Mouse (Mus musculus) layer of hippocampus, adult 9-11 months (tissue): ENCODE measurements at regions not wholly inside any gene's neighbourhood (a gene's known extent, or its start where the extent isn't known, plus 50 kb on each side); places are given as distances from the start of the nearest gene placed in this dataset.

ENCODE experiments used
- DNase-seq: peaks from one replicate; pipeline ENCODE4 v3.0.0; 2022

DNA sequence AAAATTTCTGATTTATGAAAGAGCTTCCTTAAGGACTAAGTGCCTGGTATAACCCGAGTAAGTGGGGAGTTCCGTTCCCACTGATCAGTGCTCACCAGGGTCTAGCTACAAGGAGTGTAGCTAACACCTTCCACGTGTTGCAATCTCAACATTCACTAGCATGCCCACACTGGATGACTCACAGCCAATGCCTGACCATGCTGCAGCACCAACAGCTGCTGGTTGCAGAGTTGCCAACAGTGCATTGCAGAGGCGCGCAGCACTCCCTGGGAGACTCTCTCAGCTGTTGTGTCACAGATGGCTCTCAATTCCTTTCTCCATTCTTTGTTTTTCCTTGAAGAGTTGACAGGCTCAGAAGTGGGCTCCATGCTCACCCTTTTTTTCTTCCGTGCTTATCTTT, 787.5 kb upstream of the Tenm3 start:
- DNase-seq, result peak; percentile 6

DNA sequence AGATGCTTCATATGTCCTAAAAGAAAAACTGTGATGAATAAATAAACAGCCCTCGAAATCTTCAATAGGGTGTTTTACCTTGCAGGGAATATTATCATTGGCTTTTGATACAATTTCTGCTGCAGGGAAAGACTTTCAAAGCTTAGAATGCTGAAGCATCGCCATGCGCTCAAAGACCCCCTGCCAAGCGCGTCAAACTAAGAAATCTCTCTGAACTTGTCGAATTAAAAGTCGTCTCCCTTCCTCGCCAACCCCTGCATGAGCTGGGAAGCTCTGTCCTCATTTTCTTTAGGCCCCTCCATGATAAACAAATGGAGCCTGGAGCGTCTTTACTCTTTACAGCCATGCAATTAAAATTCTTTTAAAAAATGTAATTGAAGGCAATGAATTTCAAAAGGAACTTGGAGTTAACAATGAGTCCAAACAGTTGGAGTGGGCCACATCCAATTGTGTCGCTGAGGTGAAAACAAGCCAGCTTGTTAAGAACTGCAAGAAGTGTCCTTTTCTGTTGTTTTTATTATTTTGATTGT, 784.3 kb upstream of the Tenm3 start:
- DNase-seq, result no peak

DNA sequence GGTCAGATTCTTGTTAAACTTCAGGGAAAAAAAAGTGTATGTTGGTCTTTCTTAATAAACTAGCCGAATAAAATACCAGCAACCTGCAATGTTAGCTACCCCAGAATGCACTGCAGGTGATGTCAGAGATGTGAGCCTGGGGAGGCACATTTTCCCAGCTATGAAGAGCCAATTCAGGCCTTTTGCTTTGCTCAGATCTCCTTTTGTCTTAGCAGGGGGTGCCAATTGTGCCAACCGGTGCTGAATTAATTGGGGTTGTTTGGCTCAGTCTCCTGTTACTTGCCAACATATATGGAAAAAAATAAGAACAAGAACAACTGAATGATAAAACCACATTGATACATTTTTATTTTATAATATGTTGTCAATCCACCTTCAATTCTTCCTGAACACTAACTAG, 751.8 kb upstream of the Tenm3 start:
- no peak for DNase-seq

GRCm38 (mm10) chr8:49567423-49567822, 723.7 kb upstream of the Tenm3 start:
- DNase-seq, result no peak

GRCm38 (mm10) chr8:49563499-49564279, 719.9 kb upstream of the Tenm3 start:
- no peak for DNase-seq

- no peak for DNase-seq
Observed at GRCm38 (mm10) chr8:49562976-49563375, 719.2 kb upstream of the Tenm3 start.

- no peak for DNase-seq
Observed at GRCm38 (mm10) chr8:49555724-49556457, 712.1 kb upstream of the Tenm3 start.

DNA sequence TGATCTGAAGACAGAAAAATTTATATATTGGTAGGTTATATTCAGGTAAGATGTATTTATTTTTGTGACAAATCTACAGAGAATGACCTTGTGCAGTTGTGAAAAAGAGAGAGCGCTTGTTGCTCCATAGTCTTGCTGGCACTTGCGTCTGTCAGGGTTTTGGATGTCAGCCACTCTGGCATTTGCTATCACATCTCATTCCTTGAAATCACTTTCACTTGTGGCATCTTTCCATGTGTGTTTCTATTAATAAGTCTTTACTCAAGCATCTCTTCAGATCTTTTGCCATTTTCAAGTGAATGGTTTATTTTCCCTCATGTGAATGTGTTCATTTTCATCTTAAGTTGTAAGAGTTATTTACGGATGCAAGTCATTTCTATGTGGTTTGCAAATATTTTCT, 709.4 kb upstream of the Tenm3 start:
- DNase-seq, result no peak

DNA sequence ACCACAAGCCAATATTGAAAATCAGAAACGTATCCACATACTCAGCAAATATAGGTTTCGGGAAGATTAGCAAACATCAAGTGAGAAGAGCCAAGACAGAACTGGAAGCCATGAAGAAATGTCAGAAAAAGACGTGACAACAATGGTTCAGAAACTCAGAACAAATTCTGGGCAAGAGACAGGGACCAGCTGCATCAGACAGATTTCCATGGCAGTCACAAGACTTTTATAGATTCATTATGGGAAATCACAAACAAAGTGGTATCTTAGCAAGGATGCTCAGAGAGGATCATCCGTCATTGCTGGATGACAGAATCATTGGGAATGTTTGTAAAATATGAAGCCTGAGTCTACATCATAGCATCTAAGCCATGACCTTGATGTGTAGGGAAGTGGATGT, 699.6 kb upstream of the Tenm3 start:
- DNase-seq, result peak; percentile 65

GRCm38 (mm10) chr8:49541337-49541736, 697.6 kb upstream of the Tenm3 start:
- DNase-seq, result no peak

GRCm38 (mm10) chr8:49533412-49534351, 689.9 kb upstream of the Tenm3 start:
- no peak for DNase-seq

- DNase-seq, result no peak
Observed at GRCm38 (mm10) chr8:49529294-49529693, 685.5 kb upstream of the Tenm3 start.

GRCm38 (mm10) chr8:49492906-49493305, 649.2 kb upstream of the Tenm3 start:
- DNase-seq, result no peak

- DNase-seq, result no peak
Observed at GRCm38 (mm10) chr8:49485284-49485683, 641.5 kb upstream of the Tenm3 start.

- no peak for DNase-seq
Observed at GRCm38 (mm10) chr8:49481476-49481992, 637.8 kb upstream of the Tenm3 start.

- DNase-seq, result no peak
Observed at GRCm38 (mm10) chr8:49465911-49466518, 622.3 kb upstream of the Tenm3 start.

- no peak for DNase-seq
Observed at GRCm38 (mm10) chr8:49465070-49465469, 621.3 kb upstream of the Tenm3 start.

DNA sequence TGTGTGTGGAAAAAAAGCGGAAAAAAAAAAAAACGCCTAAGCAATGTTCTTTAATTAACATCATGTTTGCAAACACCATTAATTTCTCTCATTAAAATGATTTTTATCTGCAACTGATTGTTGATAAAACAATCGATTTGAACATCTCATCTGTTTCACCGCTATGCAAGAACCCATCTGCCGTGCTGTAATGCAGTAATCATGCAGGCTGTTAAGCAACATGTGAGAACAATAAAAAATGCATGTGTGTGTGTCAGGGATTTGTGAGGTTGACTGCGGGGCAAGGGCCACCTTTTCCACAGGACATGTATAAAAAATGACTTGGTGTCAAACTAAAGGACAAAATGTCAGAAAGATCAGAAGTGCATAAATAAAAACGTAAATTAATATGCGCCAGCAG, 618.9 kb upstream of the Tenm3 start:
- DNase-seq, result no peak

DNA sequence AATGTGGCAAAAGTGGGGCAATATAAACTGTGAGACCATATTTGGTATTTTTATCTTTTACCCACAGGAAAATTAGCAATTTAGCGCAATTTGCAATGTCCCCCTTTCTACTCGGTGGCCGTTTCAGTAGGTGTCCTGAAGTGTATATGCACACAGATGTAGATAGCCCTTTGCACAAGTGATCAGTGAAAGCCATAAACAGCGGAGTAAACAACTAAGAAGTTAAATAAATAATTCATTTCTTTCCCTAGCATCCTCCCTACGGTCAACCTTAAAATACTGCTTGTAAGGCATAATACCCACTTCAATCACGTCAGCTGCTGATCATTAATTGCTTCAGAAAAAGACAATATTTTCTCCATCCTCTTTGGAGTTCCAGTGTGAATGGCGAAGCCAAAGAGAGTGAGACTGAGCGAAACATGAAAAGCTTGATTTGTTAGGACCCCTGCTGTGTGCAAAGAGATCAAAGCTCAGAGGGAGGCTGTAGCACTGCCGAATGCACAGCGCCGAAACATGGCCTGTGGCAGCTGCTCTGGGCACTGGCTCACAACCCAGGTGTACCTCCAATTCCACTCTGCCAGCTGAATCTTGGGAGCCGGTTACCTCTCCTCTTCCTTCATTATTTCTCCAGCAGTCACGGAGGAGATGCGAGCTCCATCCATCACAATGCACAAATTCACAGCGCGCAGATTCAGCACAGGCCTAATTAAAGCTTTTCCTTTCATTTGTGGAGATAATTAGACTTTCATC, 618.1 kb upstream of the Tenm3 start:
- no peak for DNase-seq

- DNase-seq, result no peak
Observed at GRCm38 (mm10) chr8:49445444-49445843, 601.7 kb upstream of the Tenm3 start.

- no peak for DNase-seq
Observed at GRCm38 (mm10) chr8:49441270-49441669, 597.5 kb upstream of the Tenm3 start.

DNA sequence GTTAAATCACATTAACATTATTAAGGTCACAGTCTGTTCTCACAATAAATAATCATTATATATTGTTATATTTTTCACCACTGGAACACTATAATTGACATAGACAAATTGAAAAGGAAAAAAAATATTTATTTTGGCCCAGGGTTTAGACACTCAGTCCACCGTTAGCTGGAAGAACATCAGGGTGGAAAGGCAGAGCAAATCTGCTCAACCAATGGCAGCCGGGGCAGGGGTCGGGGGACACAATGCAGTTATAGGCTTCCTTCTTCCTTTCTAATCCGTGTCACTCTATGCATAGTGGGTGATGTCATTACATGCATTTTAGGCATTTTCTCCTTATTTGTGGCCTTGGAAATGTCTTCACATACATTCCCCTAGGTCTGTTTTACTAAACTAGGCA, 552.8 kb upstream of the Tenm3 start:
- DNase-seq, result no peak
